Mouse (Mus musculus): ENCODE results near the gene Csrp3. TPM values are rescaled to one million over a fixed set of nuclear protein-coding genes. Genes with fewer than 3 reads are reported as not detected.

Csrp3 gene
- polyA plus RNA-seq, 1 experiment from 2014 or later, result 4.9 TPM

DNA sequence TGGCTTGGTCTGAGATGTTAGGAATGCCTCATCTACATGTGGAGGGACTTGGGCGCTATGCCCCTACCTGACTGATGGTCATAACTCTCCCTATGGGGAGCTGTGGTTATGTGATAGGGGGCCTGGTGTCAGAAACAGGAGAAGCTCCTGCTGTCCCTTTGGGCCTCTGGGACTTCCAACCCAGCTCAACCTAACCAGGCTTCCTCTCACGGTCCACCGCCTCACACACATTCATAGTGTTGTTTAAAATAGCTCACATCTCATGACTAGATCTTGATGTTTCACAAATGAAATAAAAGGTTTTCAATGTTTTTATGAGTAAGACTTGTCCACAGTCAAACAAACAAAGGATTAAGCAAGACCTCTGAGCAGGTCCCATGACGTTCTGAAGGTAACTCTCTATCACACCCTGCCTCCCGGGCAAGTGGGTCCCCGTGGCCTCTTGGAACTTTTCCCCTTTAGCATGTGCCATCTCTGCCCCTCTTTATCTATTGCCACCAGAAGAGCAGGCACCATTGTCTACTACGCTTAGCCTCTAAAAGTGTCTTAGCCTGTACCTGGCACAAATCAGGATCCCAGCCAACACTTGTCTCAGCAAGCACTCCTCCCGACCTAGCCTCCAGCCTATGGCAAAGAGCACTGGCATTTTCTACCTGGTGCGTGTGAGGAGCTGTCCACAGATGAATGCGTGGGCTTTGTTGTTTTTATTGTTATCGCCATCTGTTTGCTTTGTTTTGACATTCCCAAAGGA, 62.9 kb downstream of the Csrp3 start:
- no peak for ATAC-seq (replicated peaks; ENCODE audit: low FRiP score)
- Histone ChIP-seq H3K9ac (no peak overlapping the region), H3K9me3 (replicated peaks) (no peaks in the 10 kb centered on the region), H3K4me2 (no peak overlapping the region), H3K36me3 (no peaks in the 10 kb centered on the region), H3K4me3 (replicated peaks) (no peak overlapping the region), H3K27ac (no peak overlapping the region), H3K27me3 (no peaks in the 10 kb centered on the region), H3K4me1 (peaks cover 1% of the 10 kb centered on the region)
- WGBS, result 78% methylated on average over 11 of the region's 11 CpGs

DNA sequence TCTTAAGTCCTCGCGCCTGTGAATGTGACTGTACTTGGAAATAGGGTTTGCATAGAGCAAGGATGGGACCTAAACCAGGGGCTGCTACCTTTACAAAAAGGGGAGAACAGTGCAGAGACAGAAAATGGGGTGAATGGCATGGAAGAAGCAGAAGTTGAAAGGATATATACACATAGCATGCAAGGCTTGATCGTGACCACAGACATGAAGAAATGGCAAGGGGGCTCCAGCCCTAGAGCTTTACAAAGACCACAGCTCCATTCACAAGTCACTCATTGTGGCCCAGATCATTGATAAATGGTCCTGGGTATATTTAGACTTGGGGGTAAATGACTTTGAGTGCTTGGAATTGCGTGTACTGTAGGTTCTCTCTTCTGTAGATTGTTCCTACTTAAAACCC, 65.4 kb downstream of the Csrp3 start:
- H3K4me1 ChIP-seq, result no peaks in the 10 kb centered on the region
- WGBS, result 75% methylated on average over 4 of the region's 4 CpGs
- no peak overlapping the region for H3K9ac ChIP-seq
- no peak overlapping the region for H3K27ac ChIP-seq
- ATAC-seq (replicated peaks; ENCODE audit: low FRiP score), result no peak
- no peaks in the 10 kb centered on the region for H3K27me3 ChIP-seq
- H3K4me2 ChIP-seq, result no peak overlapping the region
- H3K4me3 ChIP-seq (replicated peaks), result no peak overlapping the region
- H3K36me3 ChIP-seq, result no peaks in the 10 kb centered on the region
- H3K9me3 ChIP-seq (replicated peaks), result no peaks in the 10 kb centered on the region

Other genes with a start within 250 kb of the Csrp3 start
- gene Mrgprb3, start 204.2 kb downstream of the Csrp3 start, polyA plus RNA-seq (2015; fragmentation: Nextera tagmentation; extraction: Ambion mirVana), result not detected in 2 replicates
- gene Zdhhc13, start 59.0 kb downstream of the Csrp3 start, polyA plus RNA-seq (2015; fragmentation: Nextera tagmentation; extraction: Ambion mirVana), result 39.3 and 43.5 TPM in 2 replicates
- gene E2f8, start 33.6 kb upstream of the Csrp3 start, polyA plus RNA-seq (2015; fragmentation: Nextera tagmentation; extraction: Ambion mirVana), result 22.8 and 22.9 TPM in 2 replicates
- 27.0 and 28.8 TPM in 2 replicates for gene Nav2, start 60.7 kb upstream of the Csrp3 start, polyA plus RNA-seq (2015; fragmentation: Nextera tagmentation; extraction: Ambion mirVana)